Mouse (Mus musculus): ENCODE results near the gene Fuom.

DNA sequence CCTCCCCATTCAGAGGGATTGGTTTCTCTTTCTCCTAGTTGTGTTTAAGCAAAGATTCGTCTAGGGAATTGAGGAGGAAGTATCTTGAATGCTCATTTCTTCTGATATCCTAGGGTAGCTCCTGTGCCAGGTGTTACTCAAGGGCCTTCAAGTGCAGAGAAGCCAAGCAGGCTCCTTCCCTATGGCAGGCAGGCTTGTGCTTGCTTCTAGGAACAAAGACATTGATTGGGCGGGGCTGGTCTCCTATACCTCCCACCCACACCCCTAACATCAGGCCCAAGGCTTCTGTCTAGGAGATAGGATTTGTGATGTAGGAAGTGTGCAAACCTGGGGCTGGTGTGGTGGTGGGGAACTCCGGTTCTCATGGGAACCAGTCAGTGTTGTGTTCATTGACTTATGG is 24.7 kb upstream of the Fuom start:
- no peak for TF ChIP-seq GATA1 (IDR thresholded peaks at IDR 0.05; ENCODE audit: borderline replicate concordance, low read length)
- TF ChIP-seq FLI1 (IDR thresholded peaks at IDR 0.05; ENCODE audit: low read length), result no peak
